Mouse (Mus musculus) cerebellum, postnatal 4 days (tissue): ENCODE data around the gene Csrp1.
A peak's percentile ranks its signal among the peaks of the same experiment; 100 is the strongest.

Experiments used
- DNase-seq, 2 experiments: peaks; one replicate each; pipeline ENCODE4 v3.0.0; 2022; ENCODE audit warnings: low spot score in 2 of 2, mixed read lengths in 1 of 2

The Csrp1 gene

DNA sequence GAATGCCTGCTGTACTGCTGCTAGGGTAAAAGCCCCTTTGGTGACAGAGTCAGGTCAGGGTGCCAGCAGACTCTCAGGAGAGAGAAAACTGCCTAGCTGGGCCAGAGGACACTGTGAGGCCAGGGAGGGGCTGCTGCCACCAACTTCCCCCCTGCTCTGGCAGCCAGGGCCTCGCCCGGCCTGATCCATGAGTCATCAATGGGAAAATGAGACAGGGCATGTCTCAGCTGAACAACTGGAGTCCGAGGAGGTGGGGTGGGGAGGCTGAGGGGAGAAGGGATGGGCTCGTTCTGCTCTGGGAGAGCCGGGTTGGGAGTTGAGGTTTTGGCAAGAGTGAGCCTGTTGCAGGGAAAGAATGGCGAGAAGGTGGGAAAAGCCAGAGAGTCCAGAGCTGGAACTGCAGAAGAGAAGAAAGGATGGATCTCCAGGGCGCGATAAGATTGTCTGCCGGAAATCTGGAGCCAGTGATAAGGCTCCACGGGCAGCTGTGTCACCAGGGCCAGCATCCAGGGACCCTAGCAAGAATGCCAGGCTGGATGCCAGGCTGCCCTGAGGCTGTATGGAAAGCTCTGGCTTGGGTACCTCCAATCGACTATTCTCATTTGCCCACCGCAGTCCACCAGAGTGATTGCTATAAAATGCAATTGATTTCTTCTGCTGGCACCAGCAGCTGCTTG lies 51.2 kb downstream of the Csrp1 start:
- no peak for DNase-seq

DNA sequence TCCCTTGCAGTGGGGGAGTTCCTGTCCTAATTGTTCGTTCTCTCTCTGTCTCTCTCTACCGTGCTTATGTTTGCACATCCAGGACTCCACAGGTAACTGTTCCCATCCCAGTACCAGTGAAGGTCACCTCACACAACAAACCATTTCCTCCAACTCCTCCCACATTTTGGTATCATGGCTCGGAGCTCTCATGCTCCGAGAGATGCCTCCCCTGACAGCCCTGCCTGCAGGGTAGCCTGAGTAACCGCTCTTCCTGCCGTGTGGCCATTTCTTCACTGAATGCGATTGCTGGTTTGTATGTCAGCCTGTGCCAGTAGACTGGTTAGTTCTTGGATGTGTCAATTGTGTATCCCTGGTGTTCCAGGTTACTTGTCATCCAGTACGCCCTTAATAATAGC lies 51.7 kb downstream of the Csrp1 start:
- DNase-seq, result no peak

DNA sequence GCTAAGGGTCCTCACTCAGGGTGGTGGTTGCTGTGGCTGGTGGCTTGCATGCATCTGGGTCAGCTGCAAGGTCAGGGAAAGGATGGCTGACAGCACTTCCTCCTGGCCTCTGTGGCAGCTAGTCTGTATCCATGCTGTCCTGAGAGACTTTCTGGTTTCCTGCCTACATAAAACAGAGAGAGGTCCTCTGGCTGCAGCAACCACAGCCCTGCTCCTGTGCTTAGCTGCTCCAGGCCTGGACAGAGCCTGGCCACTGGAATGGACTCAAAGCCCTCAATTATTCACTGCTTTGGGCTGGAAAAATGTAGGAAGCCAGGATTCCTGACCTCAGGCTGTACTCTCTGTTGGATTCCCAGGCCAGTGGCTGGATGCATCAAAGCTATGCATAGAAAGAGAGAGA lies 56.7 kb downstream of the Csrp1 start:
- DNase-seq, result no peak

DNA sequence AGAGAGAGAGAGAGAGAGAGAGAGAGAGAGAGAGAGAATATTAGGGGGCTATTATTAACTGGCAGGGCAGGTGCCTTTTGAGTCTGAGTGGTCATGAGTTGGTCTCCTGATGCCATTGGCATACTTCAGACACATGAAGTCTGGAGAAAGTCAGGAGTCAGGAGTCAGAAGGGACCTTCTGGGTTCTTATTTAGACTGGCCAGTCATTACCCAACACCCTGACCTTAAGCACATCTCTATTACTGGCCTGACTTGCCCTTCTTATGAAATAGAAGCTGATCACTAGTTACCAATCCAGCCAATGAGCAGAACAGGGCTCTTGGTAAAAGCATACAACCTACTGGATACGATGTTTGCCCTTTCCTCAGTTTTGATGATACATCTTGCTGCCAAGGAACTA lies 57.2 kb downstream of the Csrp1 start:
- DNase-seq, result no peak

DNA sequence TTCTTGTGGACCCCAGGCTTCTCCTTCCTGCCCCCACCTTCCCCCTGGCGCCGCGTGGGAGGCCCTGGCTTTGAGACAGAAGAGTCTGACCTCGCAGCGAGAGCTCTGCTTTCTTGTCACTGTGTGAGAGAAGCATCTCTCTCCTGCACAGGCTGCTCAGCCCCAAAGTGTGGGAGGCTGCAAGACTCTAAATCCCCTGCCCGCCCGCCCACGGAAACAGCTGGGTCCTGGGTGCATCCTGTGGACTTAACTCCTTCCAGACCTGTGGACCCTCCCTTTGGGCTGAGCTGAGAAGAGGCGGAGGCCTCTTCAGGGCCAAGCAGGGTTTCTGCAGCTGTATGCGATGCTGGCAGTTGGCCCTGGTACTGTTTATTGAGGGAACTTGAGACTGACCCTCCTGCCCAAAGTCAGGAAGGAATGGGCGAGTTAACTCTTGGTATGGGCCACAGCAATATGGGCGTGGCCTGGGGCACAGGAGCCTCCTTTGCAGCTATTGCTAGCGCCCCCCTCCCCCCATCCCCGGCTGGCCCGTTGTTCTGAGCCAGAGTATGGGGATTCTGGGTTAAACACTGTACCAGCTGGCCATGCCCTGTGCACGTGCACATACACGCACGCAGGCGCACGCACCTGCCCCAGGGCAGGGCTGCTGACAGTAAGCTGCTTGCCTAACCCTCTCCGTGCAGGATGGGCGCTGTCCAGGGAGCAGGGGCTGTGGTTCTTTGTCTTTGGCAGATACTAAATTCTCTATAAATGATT lies 59.1 kb downstream of the Csrp1 start, which contains the start of gene Tnni1:
TSS of gene Tnni1 (plus strand) at position 655 of the 756 bp plus-strand sequence.
- DNase-seq, result no peak

DNA sequence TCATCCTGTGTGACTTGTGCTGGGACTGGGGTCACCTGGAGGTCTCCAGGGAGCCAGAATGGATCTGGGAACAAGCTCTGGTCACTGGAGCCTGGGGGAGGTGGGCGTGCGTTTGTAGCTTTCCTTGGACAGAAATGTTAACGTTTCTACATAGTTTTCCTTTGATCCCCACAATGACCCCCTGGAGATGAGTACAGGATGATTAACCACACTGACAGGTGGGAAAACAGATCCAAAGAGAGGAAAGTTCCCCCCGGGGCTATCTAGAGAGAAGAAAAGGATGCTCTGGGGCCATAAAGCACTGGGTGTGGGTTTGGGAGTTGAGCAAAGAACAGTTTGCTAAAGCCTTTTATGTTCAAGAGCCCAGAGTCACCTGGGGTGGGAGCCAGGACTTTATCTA lies 60.8 kb downstream of the Csrp1 start:
- DNase-seq, result no peak

DNA sequence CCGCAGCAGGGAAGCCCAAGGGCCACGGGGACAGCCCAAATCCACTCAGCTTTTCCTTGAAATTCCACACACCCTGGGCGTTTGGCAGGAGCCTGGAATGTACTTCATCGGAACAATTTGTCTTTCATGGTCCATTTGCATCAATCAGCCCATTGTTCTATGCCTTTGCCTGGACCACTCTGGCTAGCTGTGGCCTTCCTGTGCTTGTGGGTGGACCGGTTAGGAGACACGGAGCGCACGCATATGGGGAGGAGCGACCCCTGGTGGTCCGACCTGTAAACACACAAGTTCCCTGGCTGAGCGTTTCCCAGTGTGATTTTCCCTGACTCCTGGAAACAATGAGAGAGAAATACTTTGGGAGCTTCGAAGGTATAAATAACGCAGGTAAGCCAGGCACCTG lies 61.4 kb downstream of the Csrp1 start:
- peak; percentile 53 to 80 for DNase-seq

DNA sequence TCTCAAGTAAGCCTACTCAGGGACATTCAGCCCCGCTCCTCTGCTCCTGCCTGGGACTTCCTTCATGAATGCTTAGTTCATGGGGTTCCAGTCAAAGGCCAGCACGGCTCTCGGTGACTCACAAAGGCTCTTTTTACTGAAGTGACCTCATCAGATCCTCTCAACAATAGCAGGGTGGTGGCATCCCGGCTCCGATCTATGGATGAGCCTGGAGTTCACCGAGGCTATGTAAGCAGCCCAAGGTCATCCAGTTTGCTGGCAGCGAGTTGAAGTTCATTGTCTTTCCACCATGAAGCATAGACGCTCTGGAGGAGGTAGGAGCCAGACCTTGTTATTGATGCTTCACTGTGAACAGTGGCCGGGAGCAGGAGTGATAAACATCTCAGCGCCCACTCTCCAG lies 63.0 kb downstream of the Csrp1 start:
- DNase-seq, result no peak

DNA sequence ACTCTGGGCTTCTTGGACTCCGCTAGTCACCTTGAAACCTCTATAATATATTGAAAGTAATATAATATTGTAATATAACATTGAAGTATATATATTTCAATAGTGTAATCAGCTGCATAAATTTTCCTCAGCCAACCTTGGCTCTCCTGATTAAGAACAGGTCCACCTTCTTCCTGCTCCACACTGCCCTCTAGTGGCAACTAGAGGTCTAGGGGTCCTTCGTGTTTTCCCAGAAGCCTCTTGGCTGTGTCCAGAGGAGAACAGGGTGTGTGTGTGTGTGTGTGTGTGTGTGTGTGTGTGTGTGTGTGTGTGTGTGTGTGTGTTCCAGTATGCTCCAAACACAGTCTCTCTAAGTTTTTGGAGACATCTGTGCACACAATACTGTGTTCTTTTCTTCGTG lies 67.9 kb downstream of the Csrp1 start:
- peak; percentile 59 to 78 for DNase-seq

DNA sequence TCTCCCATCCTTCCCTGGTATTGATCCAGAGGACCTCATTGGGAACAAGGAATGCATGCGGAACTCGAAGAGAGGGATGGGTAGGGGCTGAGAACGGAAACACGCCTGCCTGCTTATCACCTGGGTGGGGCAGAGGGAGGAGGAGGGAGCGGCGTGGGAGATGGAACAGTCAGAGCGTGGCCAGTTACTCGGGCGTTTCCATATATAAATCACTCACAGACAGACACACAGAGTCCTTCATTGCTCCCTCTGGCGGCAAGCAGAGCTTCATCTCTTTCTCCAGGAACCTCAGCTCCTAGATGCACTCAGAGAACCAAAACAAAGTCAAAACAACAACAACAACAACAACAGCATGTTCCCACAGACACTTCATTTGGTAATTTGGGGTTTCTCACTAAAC lies 68.8 kb downstream of the Csrp1 start:
- DNase-seq, result no peak

DNA sequence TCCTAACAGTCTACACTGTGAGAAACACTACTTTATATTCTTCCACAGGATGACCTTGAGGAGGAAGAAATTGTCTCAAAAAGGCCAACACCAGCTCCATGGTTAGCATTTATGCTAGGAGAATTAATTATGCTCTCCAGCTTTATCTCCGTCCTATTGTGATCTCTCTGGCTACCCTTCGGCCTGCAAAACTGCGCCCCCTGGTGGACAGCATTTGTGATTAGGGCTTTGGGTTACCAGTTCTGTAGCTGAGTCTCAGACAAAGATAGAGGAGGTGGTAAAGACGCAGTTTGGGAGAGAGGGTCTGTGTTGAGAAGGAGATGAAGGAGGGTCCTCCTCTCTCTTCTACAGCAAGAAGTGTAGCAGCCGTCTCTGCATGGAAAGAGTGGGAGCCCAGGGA lies 70.0 kb downstream of the Csrp1 start:
- peak; percentile 51 to 76 for DNase-seq

DNA sequence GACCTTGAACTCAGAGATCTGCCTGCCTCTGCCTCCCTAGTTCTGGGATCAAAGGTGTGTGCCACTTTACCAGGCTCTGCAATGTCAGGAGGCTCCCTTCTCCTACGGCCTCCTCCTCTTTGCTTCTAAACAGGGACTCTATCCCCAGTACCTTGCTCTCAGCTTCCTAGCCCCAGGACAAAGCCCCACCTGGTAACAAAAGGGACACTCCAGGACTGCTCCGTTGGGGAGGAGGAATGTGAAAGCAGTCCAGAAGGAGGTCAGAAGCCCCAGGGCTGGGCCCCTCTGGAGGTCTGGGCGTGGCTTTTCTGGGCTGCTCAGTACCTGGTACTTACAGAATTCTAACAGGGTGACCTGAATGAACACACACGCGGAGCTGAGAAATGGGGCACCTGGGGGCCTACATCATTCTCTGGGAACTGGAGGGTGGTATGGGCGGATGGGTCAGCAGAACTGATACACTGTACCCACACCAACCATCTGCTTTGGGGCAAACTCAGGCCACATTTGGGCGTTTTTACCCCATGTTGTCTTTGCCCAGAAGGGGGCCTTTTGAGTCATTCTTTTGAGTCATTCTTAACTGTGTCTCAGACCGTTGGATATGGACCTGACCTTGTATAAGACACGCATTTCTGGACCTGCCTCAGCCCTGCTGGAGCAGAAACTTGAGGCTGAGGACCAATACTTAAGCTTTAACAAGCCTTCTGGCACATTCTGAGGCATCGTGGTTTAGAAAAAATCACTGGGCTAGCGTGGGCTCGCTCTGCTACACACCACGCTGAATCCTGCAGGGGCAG lies 72.5 kb downstream of the Csrp1 start:
- no peak for DNase-seq

DNA sequence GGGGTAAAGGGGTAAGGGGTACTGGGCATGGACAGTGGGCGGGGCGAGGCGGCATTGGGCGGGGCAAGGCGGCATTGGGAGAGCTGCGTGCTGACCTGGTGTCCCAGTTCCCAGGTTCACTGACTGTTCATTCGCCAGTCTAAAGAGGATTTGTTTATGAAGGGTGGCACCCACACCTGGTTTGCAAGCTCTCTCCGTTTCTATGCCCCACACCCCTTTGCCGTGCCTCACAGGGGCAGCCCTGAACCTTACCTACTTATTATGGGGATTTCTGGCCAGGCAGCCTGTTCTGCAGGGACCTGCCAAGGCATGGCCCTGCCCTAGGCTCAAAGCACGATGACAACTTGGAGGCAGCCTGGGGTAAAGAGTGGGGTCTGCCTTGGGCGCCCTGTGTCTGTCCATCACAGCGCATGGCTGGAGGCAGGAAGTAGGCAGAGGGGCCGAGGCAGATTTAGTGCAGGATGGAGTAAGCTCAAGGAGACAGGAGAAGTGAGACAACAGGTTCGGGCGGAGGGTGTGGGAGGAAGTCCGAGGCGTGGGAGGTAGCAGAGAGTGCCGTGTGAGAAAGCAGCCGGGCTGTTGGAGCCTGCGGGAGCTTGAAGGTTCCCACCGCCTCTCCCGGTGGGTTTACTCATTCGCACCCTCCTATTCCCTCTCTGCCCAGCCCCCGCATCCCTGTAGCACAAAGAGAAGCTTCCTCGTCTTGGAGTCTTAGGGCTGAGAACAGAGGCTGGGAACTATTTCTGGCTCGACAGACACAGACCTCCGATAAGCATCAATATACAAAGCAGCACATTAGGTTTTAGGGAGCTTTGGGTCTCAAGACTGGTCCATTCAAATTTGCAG lies 73.7 kb downstream of the Csrp1 start:
- DNase-seq, result no peak

DNA sequence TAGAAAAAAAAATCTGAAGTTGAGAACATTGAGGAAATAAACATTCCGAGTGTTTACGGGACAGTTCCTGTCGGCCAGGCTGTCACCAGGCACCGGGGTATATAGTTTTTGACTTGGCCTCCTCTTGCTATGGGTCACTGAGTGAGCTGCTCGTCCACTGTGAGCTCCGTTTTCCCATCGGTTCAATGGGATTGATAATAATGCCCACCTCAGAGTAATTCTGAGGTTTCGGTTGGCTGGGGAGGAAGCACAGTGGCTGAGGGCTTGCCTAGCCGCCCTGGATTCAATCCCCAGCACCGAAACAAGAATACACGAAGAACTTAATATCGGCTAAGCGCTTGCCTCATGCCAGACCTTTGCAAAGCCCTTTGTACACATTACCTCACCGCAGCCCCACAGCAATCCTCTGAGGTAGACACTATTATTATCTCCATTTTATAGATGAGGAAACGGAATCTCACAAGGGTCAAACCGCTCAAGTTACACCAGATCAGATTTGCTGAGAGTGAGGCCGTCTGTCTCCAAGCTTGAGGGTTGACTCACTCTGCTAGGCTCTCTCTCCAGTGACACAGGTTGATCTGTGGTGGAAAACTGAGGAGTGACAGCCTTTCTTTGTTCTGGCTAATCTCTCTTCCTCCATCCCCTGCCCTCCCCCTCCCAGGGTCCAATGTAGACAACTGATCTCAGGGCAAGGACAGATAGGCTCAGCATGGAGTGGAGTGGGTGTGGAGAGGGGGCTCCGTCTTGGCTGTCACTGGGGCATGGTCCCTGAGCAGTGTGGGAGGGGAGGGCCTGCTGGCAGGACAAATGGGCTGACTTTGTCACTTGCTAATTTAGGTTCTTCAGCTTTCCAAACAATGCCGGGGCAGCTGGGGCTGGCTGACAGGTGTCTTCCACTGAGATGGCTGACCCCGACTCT lies 74.6 kb downstream of the Csrp1 start:
- DNase-seq, result no peak

DNA sequence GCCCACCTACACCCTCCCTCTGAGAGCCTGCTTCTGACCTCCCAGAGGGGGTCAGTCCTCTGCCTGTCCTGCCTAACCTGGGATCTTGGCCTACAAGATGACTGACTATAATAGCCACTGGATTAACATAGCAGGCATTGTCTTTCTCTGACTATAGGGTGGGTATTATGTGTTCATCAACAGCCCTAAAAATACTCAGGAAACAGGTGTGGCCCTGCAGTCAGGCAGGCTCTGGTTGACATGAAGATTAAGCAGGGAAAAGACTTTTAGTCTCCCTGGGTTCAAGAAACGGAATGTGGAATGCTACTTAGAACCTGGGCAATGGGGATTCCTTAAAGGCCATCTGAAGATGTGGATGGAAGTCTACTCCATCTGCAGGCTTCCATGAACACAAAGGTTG lies 78.6 kb downstream of the Csrp1 start:
- no peak for DNase-seq

DNA sequence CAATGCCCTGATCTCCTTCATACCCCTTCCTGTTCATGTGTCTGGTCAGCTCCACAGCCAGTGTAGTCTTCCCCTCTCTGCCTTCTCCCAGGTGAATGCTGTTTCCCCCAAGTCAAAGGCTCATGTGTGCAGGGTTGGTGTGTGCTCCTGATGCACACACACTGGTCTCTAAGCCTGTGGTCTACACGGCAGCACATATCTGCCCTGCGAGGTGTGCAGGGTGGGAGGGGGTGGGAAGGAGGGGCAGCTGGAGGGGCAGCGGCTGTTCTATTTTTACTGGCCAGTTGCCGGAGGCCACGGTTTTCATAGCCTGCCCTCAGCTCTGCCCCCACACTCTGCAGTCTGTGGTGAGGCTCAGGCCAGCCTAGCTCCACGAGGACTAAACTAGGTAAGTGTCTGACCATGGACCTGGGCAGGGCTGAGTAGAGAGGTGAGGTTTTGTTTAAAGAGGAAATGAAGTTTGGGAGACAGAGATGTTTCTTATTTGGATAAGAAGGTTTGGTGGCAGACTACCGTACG lies 79.3 kb downstream of the Csrp1 start:
- no peak for DNase-seq

DNA sequence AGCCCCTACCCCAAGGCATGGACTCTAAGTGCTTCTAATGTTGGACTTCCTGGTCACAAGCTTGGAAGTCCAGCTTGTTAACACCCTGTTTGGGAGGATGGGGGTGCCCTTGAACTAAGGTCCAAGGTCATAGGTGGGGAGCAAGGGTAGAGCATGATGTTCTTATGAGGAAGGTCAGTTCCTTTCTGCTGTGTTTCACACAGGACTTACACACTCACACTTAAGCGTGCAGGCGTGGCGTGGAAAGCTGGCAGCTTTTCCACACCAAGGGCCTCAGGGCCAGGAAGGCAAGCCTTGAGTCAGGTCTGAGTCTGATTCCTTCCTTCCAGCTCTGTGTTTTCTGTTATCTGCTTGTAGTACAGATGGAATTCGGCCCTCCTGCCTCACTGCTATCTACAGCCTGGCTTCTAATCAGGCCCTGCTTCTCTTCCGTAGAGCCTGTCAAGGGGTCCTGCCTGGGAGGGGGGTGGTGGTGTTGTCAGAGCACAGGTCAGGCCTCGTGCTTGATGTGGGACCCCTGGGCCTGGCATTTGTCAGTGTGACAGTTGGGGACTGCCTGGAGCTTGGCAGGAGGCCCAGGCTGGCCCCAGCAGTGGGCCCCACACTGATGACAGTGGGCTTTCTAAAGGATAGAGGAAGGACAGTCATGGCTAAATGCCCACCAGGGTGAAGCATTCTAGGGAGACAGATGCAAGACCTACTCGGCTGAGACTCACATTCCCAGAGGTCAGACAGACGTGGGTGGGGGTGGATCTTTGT lies 80.5 kb downstream of the Csrp1 start:
- DNase-seq, result no peak
